Comparison of ENCODE assay signal across 8 mouse cellular contexts in genomic region chr13:104285031-104285431, GRCm38 (mm10). TPM values are rescaled to one million over a fixed set of nuclear protein-coding genes. Genes with fewer than 3 reads are reported as not detected.
DNase-seq lines count a peak whose midpoint lies in the region; ATAC-seq and TF ChIP-seq lines count a peak whose summit lies in the region.

No protein-coding gene starts in this region.

- no peaks in the 10 kb centered on the region for H3K27me3 ChIP-seq in embryonic facial prominence, embryonic 13.5 days
- no peaks in the 10 kb centered on the region for H3K27me3 ChIP-seq in hindbrain, embryonic 12.5 days
- H3K27me3 ChIP-seq in limb, embryonic 15.5 days: no peaks in the 10 kb centered on the region
- H3K27me3 ChIP-seq in myocyte (ENCODE audit: control insufficient read depth, insufficient read depth, insufficient read length): no peaks in the 10 kb centered on the region

- peaks cover 14% of the 10 kb centered on the region for H3K4me1 ChIP-seq in embryonic facial prominence, embryonic 13.5 days
- peaks cover 9% of the 10 kb centered on the region; the same call in 1 of the 2 replicates for H3K4me1 ChIP-seq in hindbrain, embryonic 12.5 days
- H3K4me1 ChIP-seq in limb, embryonic 15.5 days: 0 out of 2 replicates have a peak, but pooled peaks cover 2% of the 10 kb centered on the region

- peak overlapping the region; percentile 63 for H3K4me2 ChIP-seq in embryonic facial prominence, embryonic 13.5 days
- H3K4me2 ChIP-seq in hindbrain, embryonic 12.5 days (replicated peaks): 0 out of 2 replicates have a peak overlapping the region, but pooled peaks have one; percentile 11
- H3K4me2 ChIP-seq in limb, embryonic 15.5 days: peak overlapping the region; percentile 55; the same call in 1 of the 2 replicates
- H3K4me2 ChIP-seq in myocyte (ENCODE audit: low read depth): peak overlapping the region; percentile 68

- no peak overlapping the region for H3ac ChIP-seq in myocyte (ENCODE audit: control insufficient read depth, insufficient read length)

- ATAC-seq in embryonic facial prominence, embryonic 13.5 days (ENCODE audit: insufficient number of reproducible peaks, insufficient read depth, low FRiP score, low TSS enrichment, low read depth): no peak
- ATAC-seq in hindbrain, embryonic 12.5 days (ENCODE audit: low FRiP score): no peak
- ATAC-seq in limb, embryonic 15.5 days (ENCODE audit: insufficient number of reproducible peaks, low FRiP score, low TSS enrichment, low read depth): no peak

- no peaks in the 10 kb centered on the region for H3K36me3 ChIP-seq in embryonic facial prominence, embryonic 13.5 days
- H3K36me3 ChIP-seq in hindbrain, embryonic 12.5 days: no peaks in the 10 kb centered on the region
- no peaks in the 10 kb centered on the region for H3K36me3 ChIP-seq in limb, embryonic 15.5 days
- no peaks in the 10 kb centered on the region for H3K36me3 ChIP-seq in myocyte (ENCODE audit: control insufficient read depth, insufficient read depth)

- TF ChIP-seq POLR2A in myocyte (IDR thresholded peaks at IDR 0.05; ENCODE audit: insufficient read length, low read depth): no peak

- 4% methylated on average over 2 of the region's 2 CpGs for WGBS in embryonic facial prominence, embryonic 13.5 days
- 2% methylated on average over 2 of the region's 2 CpGs for WGBS in hindbrain, embryonic 12.5 days
- 4% methylated on average over 2 of the region's 2 CpGs for WGBS in limb, embryonic 15.5 days

- H3K4me3 ChIP-seq in embryonic facial prominence, embryonic 13.5 days: no peak overlapping the region
- no peak overlapping the region for H3K4me3 ChIP-seq in hindbrain, embryonic 12.5 days
- peak overlapping the region; percentile 0; the same call in 1 of the 2 replicates for H3K4me3 ChIP-seq in limb, embryonic 15.5 days
- peak overlapping the region; percentile 56 for H3K4me3 ChIP-seq in myocyte

- DNase-seq in heart, adult 18-20 months: peak; percentile 20 to 67
- no peak for DNase-seq in heart, postnatal 25 days (ENCODE audit: low spot score)
- peak; percentile 54 for DNase-seq in MEL-GATA-1-ER (ENCODE audit: extremely low read depth, low read depth)
- no peak for DNase-seq in testis, postnatal 14 days (ENCODE audit: low spot score)

- H3K9ac ChIP-seq in embryonic facial prominence, embryonic 13.5 days: no peak overlapping the region
- no peak overlapping the region for H3K9ac ChIP-seq in hindbrain, embryonic 12.5 days
- no peak overlapping the region for H3K9ac ChIP-seq in limb, embryonic 15.5 days

- intact Hi-C loops in heart, postnatal 25 days (cut with DNase I): loop anchor here (2.0 to 5.0 kb wide), 3 partner anchors 396 to 657 kb away; no protein-coding TSS in a partner anchor

- peak overlapping the region; percentile 90 for H3K27ac ChIP-seq in embryonic facial prominence, embryonic 13.5 days
- H3K27ac ChIP-seq in hindbrain, embryonic 12.5 days: no peak overlapping the region
- H3K27ac ChIP-seq in limb, embryonic 15.5 days: peak overlapping the region; percentile 90; the same call in 1 of the 2 replicates

- H3K9me3 ChIP-seq in embryonic facial prominence, embryonic 13.5 days: no peaks in the 10 kb centered on the region
- H3K9me3 ChIP-seq in hindbrain, embryonic 12.5 days (replicated peaks): no peaks in the 10 kb centered on the region
- H3K9me3 ChIP-seq in limb, embryonic 15.5 days: no peaks in the 10 kb centered on the region

- H3K79me2 ChIP-seq in myocyte (ENCODE audit: control insufficient read depth, insufficient read depth): peaks cover 22% of the 10 kb centered on the region

TF ChIP-seq in myocyte, 11 proteins besides CTCF, POLR2A, EP300 and RAD21:
- TF ChIP-seq REST (IDR thresholded peaks at IDR 0.05; ENCODE audit: insufficient read depth, insufficient read length): no peak
- TF ChIP-seq E2F4 (IDR thresholded peaks at IDR 0.05; ENCODE audit: insufficient read depth): no peak
- TF ChIP-seq POLR2AphosphoS2 (IDR thresholded peaks at IDR 0.05; ENCODE audit: insufficient read length, low read depth): no peak
- no peak for TF ChIP-seq MAX (IDR thresholded peaks at IDR 0.05; ENCODE audit: low read depth)
- TF ChIP-seq MYOD1 (IDR thresholded peaks at IDR 0.05; ENCODE audit: control insufficient read depth in 1 of 3, insufficient read length in 2 of 3, low read depth in 2 of 3): no peak
- TF ChIP-seq TCF3 (IDR thresholded peaks at IDR 0.05; ENCODE audit: insufficient read length, low read depth): no peak
- no peak for TF ChIP-seq USF1 (IDR thresholded peaks at IDR 0.05; ENCODE audit: low read depth)
- TF ChIP-seq CEBPB (IDR thresholded peaks at IDR 0.05; ENCODE audit: insufficient read depth, poor library complexity, severe bottlenecking): no peak
- TF ChIP-seq TCF12 (IDR thresholded peaks at IDR 0.05; ENCODE audit: insufficient read depth, poor library complexity, severe bottlenecking): no peak
- TF ChIP-seq MYOG (IDR thresholded peaks at IDR 0.05; ENCODE audit: control insufficient read depth in 1 of 3, insufficient read depth in 1 of 3, insufficient read length in 2 of 3, low read depth in 2 of 3): no peak
- TF ChIP-seq SRF (IDR thresholded peaks at IDR 0.05; ENCODE audit: control insufficient read depth, insufficient read length, low read depth): no peak

RNA-seq across cellular contexts. Expression of gene Adamts6, which starts 2.6 kb away (rescaled TPM):
- total RNA-seq in heart, adult 18-20 months (2021): 1 to 10 TPM; 1.5 to 3.7 TPM
- total RNA-seq in heart, postnatal 25 days (2021): 1 to 10 TPM; 3.5 to 3.8 TPM
- polyA plus RNA-seq in embryonic facial prominence, embryonic 13.5 days (2015; fragmentation: Nextera tagmentation; extraction: Ambion mirVana): 3.2 and 4.9 TPM in 2 replicates
- polyA plus RNA-seq in hindbrain, embryonic 12.5 days (2016; fragmentation: Nextera tagmentation; extraction: Ambion mirVana): 3.9 and 4.2 TPM in 2 replicates
- 2.4 and 3.0 TPM in 2 replicates for polyA plus RNA-seq in limb, embryonic 15.5 days (2015; fragmentation: Nextera tagmentation; extraction: Ambion mirVana)
- 2.0 TPM for polyA plus RNA-seq in myocyte (2012; fragmentation: generic; extraction: Trizol)

RNA-seq across cellular contexts. Expression of gene Ppwd1, which starts 56.4 kb away (rescaled TPM):
- 1 to 10 TPM; 6.2 to 7.1 TPM for total RNA-seq in heart, adult 18-20 months (2021)
- 1 to 10 TPM; 5.9 to 6.1 TPM for total RNA-seq in heart, postnatal 25 days (2021)
- polyA plus RNA-seq in embryonic facial prominence, embryonic 13.5 days (2015; fragmentation: Nextera tagmentation; extraction: Ambion mirVana): 17.4 and 21.7 TPM in 2 replicates
- 13.1 and 13.6 TPM in 2 replicates for polyA plus RNA-seq in hindbrain, embryonic 12.5 days (2016; fragmentation: Nextera tagmentation; extraction: Ambion mirVana)
- polyA plus RNA-seq in limb, embryonic 15.5 days (2015; fragmentation: Nextera tagmentation; extraction: Ambion mirVana): 13.2 and 15.2 TPM in 2 replicates
- polyA plus RNA-seq in myocyte (2012; fragmentation: generic; extraction: Trizol): 2.7 TPM

RNA-seq across cellular contexts. Expression of gene Cenpk, which starts 56.6 kb away (rescaled TPM):
- under 1 TPM in 1 of 2 experiments, not detected in 1; 0.77 TPM for total RNA-seq in heart, adult 18-20 months (2021)
- under 1 TPM; 0.22 to 0.57 TPM for total RNA-seq in heart, postnatal 25 days (2021)
- 79.0 and 84.6 TPM in 2 replicates for polyA plus RNA-seq in embryonic facial prominence, embryonic 13.5 days (2015; fragmentation: Nextera tagmentation; extraction: Ambion mirVana)
- polyA plus RNA-seq in hindbrain, embryonic 12.5 days (2016; fragmentation: Nextera tagmentation; extraction: Ambion mirVana): 43.1 and 46.2 TPM in 2 replicates
- 47.5 and 60.2 TPM in 2 replicates for polyA plus RNA-seq in limb, embryonic 15.5 days (2015; fragmentation: Nextera tagmentation; extraction: Ambion mirVana)
- 4.0 TPM for polyA plus RNA-seq in myocyte (2012; fragmentation: generic; extraction: Trizol)

Comparison
In these comparisons a context has a peak if more than half of its experiments do, and no peak if none do; other contexts are left out.
1. DNase-seq: peak in heart, adult 18-20 months (2 of 2) and MEL-GATA-1-ER (single experiment); none in heart, postnatal 25 days (single experiment) and testis, postnatal 14 days (single experiment).
2. H3K4me2 ChIP-seq: peak in every context shown above with its lines; median percentile 68 in myocyte; 63 in embryonic facial prominence, embryonic 13.5 days; 55 in limb, embryonic 15.5 days; 11 in hindbrain, embryonic 12.5 days.
3. H3K4me3 ChIP-seq: peak in limb, embryonic 15.5 days (single experiment) and myocyte (single experiment); none in embryonic facial prominence, embryonic 13.5 days (single experiment) and hindbrain, embryonic 12.5 days (single experiment).